Mouse (Mus musculus) ES-Bruce4 (cell line): Measurements from ENCODE around the gene 3110021N24Rik. TPM values are rescaled to one million over a fixed set of nuclear protein-coding genes. Genes with fewer than 3 reads are reported as not detected.

Experiments
- H3K27ac ChIP-seq: 2 replicates; pipeline ENCODE4 v1.5.1; 2012; ENCODE audit warnings: low read length, inconsistent platforms; ENCODE audit not compliant: insufficient read depth
- H3K27me3 ChIP-seq: 2 replicates; pipeline ENCODE4 v1.6.1; 2012; ENCODE audit warnings: mild to moderate bottlenecking, low read length, inconsistent platforms; ENCODE audit not compliant: control insufficient read depth, poor library complexity, insufficient read depth, severe bottlenecking
- H3K36me3 ChIP-seq: 2 replicates; pipeline ENCODE4 v1.6.1; 2012; ENCODE audit warnings: inconsistent platforms, mild to moderate bottlenecking, low read length, moderate library complexity; ENCODE audit not compliant: control insufficient read depth, poor library complexity, insufficient read depth, severe bottlenecking
- H3K4me1 ChIP-seq: one replicate; pipeline ENCODE4 v1.8.1; 2011; ENCODE audit warnings: low read length; ENCODE audit not compliant: control insufficient read depth, insufficient read depth
- H3K4me3 ChIP-seq: 2 replicates; pipeline ENCODE4 v1.5.1; 2011; ENCODE audit warnings: low read depth, mild to moderate bottlenecking, low read length
- H3K9ac ChIP-seq: 2 replicates; pipeline ENCODE4 v1.6.1; 2012; ENCODE audit warnings: low read depth, mild to moderate bottlenecking, inconsistent platforms; ENCODE audit not compliant: poor library complexity, severe bottlenecking
- H3K9me3 ChIP-seq: replicated peaks from 2 replicates; pipeline ENCODE4 v1.6.1; 2012; ENCODE audit warnings: mild to moderate bottlenecking, low read length, inconsistent platforms; ENCODE audit not compliant: control insufficient read depth, poor library complexity, insufficient read depth, severe bottlenecking
- CTCF ChIP-seq: IDR thresholded peaks from one replicate; pipeline ENCODE4 v1.8.1; 2011; ENCODE audit warnings: low read depth, low read length
- EP300 ChIP-seq: IDR thresholded peaks from 2 replicates; pipeline ENCODE4 v1.6.1; 2011; ENCODE audit warnings: low read depth, low read length; ENCODE audit not compliant: insufficient read depth
- POLR2A ChIP-seq: IDR thresholded peaks from one replicate; pipeline ENCODE4 v1.8.1; 2011; ENCODE audit warnings: low read length; ENCODE audit not compliant: insufficient read depth
- polyA plus RNA-seq: library from polyadenylated mRNA; stranded (reverse); fragments of >200 nt; gene quantifications from 2 replicates; pipeline ENCODE4 v1.2.4, GENCODE M21; 2011; ENCODE audit warnings: low read depth; ENCODE audit not compliant: missing spikeins, insufficient read depth, insufficient read length

The 3110021N24Rik gene
- polyA plus RNA-seq, 1 experiment, result not detected

DNA sequence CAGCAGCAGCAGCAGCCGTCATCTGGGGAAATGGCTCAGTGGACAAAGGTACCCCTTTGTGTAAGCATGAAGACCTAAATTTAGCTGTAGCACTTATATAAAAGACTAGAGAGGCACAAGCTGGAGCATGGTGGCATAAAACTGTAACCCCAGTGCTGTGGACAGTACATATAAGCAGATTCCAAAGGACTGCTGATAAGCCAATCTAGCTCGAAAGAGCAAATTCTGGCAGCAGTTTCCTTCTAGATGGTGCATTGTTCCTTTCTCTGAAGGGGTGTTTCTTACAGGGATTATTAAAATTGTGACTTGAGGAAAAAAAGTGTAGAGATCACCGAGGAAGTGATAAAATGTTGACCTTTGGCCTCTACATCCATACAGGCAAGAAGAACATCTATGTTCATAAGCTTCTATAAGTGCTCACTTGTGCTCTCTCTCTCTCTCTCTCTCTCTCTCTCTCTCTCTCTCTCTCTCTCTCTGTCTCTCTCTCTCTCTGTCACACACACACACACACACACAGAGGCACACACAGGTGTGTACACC is 1.9 kb downstream of the 3110021N24Rik start:
- Histone ChIP-seq H3K9ac (no peak overlapping the region), H3K9me3 (no peaks in the 10 kb centered on the region), H3K4me3 (no peak overlapping the region), H3K27me3 (no peaks in the 10 kb centered on the region), H3K27ac (no peak overlapping the region), H3K36me3 (no peaks in the 10 kb centered on the region), H3K4me1 (no peaks in the 10 kb centered on the region)
- TF ChIP-seq CTCF, result no peak
- TF ChIP-seq POLR2A, result no peak
- no peak for TF ChIP-seq EP300

GRCm38 (mm10) chr4:108724102-108724501 is 4.7 kb downstream of the 3110021N24Rik start:
- TF ChIP-seq POLR2A (no peak), EP300 (no peak), CTCF (no peak)
- H3K36me3 ChIP-seq, result no peaks in the 10 kb centered on the region
- H3K9ac ChIP-seq, result no peak overlapping the region
- no peaks in the 10 kb centered on the region for H3K4me1 ChIP-seq
- H3K27me3 ChIP-seq, result no peaks in the 10 kb centered on the region
- no peak overlapping the region for H3K4me3 ChIP-seq
- no peaks in the 10 kb centered on the region for H3K9me3 ChIP-seq
- no peak overlapping the region for H3K27ac ChIP-seq

- TF ChIP-seq EP300 (no peak), POLR2A (no peak), CTCF (no peak)
- Histone ChIP-seq H3K9ac (no peak overlapping the region), H3K27me3 (no peaks in the 10 kb centered on the region), H3K4me3 (no peak overlapping the region), H3K36me3 (no peaks in the 10 kb centered on the region), H3K9me3 (no peaks in the 10 kb centered on the region), H3K27ac (no peak overlapping the region), H3K4me1 (no peaks in the 10 kb centered on the region)
These were observed 11.0 kb downstream of the 3110021N24Rik start for GRCm38 (mm10) chr4:108730450-108730849.

- TF ChIP-seq POLR2A, result no peak
- no peak for TF ChIP-seq CTCF
These were observed 12.1 kb downstream of the 3110021N24Rik start for GRCm38 (mm10) chr4:108731582-108731981.

DNA sequence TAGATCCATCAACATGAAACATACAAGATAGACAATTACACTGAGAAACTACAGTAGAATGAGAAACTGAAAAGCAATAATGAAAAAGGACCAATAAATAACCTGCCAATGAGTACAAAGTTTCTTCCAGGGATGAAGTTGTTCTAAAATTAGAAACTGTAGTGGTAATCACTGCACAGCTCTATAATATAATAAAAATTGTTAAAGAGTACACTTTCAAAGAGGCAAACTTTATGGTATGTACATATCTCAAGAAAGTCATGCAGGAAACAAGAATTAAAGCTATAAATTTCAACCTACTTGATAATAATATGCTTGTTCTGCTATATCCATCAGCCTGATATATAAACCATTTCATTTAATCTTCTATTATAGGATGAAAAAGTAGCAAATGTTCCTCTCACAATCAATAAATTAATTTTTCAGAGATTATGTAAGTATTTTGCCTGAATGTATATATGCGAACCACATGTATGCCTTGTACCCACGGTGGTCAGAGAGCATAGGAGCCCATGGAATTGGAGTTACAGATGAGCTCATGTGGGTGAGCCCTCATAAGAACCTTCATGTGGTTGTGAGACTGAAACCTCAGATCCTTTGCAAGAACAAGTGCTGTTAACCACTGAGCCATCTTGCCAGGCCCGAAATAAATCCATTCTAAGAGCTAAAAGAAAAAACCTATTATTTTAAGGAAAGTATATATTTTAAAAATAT is 26.9 kb downstream of the 3110021N24Rik start:
- Histone ChIP-seq H3K4me3 (no peak overlapping the region), H3K9me3 (no peaks in the 10 kb centered on the region), H3K27ac (no peak overlapping the region), H3K9ac (no peak overlapping the region), H3K27me3 (no peaks in the 10 kb centered on the region), H3K36me3 (no peaks in the 10 kb centered on the region), H3K4me1 (no peaks in the 10 kb centered on the region)
- TF ChIP-seq CTCF (no peak), POLR2A (no peak), EP300 (no peak)

More at GRCm38 (mm10) chr4:108731582-108731981, 12.1 kb downstream of the 3110021N24Rik start:
- no peaks in the 10 kb centered on the region for H3K27me3 ChIP-seq
- no peak overlapping the region for H3K9ac ChIP-seq
- no peaks in the 10 kb centered on the region for H3K36me3 ChIP-seq
- no peak overlapping the region for H3K4me3 ChIP-seq
- no peaks in the 10 kb centered on the region for H3K4me1 ChIP-seq
- no peaks in the 10 kb centered on the region for H3K9me3 ChIP-seq
- no peak overlapping the region for H3K27ac ChIP-seq

GRCm38 (mm10) chr4:108759583-108759982 is 40.1 kb downstream of the 3110021N24Rik start:
- no peaks in the 10 kb centered on the region for H3K9me3 ChIP-seq
- no peak overlapping the region for H3K27ac ChIP-seq
- TF ChIP-seq CTCF, result no peak
- no peak for TF ChIP-seq POLR2A
- TF ChIP-seq EP300, result no peak
- H3K4me1 ChIP-seq, result no peaks in the 10 kb centered on the region
- no peak overlapping the region for H3K4me3 ChIP-seq
- no peaks in the 10 kb centered on the region for H3K27me3 ChIP-seq
- H3K36me3 ChIP-seq, result no peaks in the 10 kb centered on the region
- no peak overlapping the region for H3K9ac ChIP-seq
